Mouse (Mus musculus) midbrain, embryonic 11.5 days (tissue): ENCODE data around the gene Txndc8. TPM values are rescaled to one million over a fixed set of nuclear protein-coding genes. Genes with fewer than 3 reads are reported as not detected.
A peak's percentile ranks its signal among the peaks of the same experiment; 100 is the strongest.

ENCODE experiments used
- ATAC-seq: fragments of 200-750 bp; cut with Nextera tagmentation; 2 replicates; pipeline ENCODE4 v1.8.0; 2017; ENCODE audit warnings: moderate TSS enrichment, moderate library complexity; ENCODE audit not compliant: low FRiP score
- DNase-seq: peaks from one replicate; pipeline ENCODE4 v3.0.0; 2015; ENCODE audit warnings: low spot score; ENCODE audit errors: missing footprints
- H3K27ac ChIP-seq: fragments of 300-500 bp; sonication (generic); 2 replicates; pipeline ENCODE4 v1.5.1; 2014; ENCODE audit warnings: low read depth, low read length
- H3K27me3 ChIP-seq: fragments of 300-500 bp; sonication (generic); 2 replicates; pipeline ENCODE4 v1.6.1; 2014; ENCODE audit warnings: mild to moderate bottlenecking, low read length, moderate library complexity, mixed read lengths; ENCODE audit not compliant: control insufficient read depth, insufficient read depth
- H3K36me3 ChIP-seq: fragments of 300-500 bp; sonication (generic); 2 replicates; pipeline ENCODE4 v1.6.1; 2014; ENCODE audit warnings: mild to moderate bottlenecking, low read length, moderate library complexity, mixed read lengths; ENCODE audit not compliant: control insufficient read depth, insufficient read depth
- H3K4me1 ChIP-seq: fragments of 300-500 bp; sonication (generic); 2 replicates; pipeline ENCODE4 v1.6.1; 2014; ENCODE audit warnings: low read length; ENCODE audit not compliant: control insufficient read depth, insufficient read depth
- H3K4me2 ChIP-seq: fragments of 300-500 bp; sonication (generic); 2 replicates; pipeline ENCODE4 v1.6.1; 2014; ENCODE audit warnings: mild to moderate bottlenecking, moderate library complexity
- H3K4me3 ChIP-seq: fragments of 300-500 bp; sonication (generic); 2 replicates; pipeline ENCODE4 v1.5.1; 2014; ENCODE audit warnings: low read depth, low read length
- H3K9ac ChIP-seq: fragments of 300-500 bp; sonication (generic); 2 replicates; pipeline ENCODE4 v1.6.1; 2014; ENCODE audit warnings: low read length
- H3K9me3 ChIP-seq: fragments of 300-500 bp; sonication (generic); 2 replicates; pipeline ENCODE4 v1.6.1; 2016; ENCODE audit warnings: low read length; ENCODE audit not compliant: control insufficient read depth
- WGBS: fragments of 180-500 bp; shearing (Covaris S2); extraction: QIAGEN DNeasy Blood & Tissue Kit; methylation state at CpG from one replicate; pipeline ENCODE4 v1.1.7; 2014; 5-methylcytosine and 5-hydroxymethylcytosine counted together
- polyA plus RNA-seq: library from polyadenylated mRNA; unstranded; fragments of >200 nt; fragmentation: Nextera tagmentation; extraction: Ambion mirVana; gene quantifications from 2 replicates; pipeline ENCODE4 v1.2.1, GENCODE M21; 2014

The Txndc8 gene
- polyA plus RNA-seq, 1 experiment from 2014 or later: not detected

DNA sequence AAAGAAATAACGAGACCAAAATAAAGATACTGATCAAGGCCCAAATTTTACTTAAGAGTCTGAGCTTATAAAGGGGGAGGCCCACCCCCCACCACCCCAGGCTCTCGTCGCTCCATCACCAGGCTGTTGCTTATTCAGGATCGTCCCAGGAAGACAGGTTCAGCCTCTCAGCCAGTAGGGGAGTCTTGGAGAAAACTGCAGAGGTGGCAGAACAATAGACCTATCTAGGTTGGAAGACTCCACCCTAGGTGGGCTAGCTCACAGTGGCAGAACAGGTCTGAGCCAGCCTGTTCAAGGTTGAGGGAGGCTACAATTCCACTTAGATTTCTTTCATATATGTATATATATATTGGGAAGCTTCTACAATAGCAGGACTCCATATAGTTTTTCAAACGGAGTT is 74.7 kb downstream of the Txndc8 start:
- ATAC-seq: no peak
- no peak overlapping the region for H3K9ac ChIP-seq
- DNase-seq: peak; percentile 67

More for the DNA sequence above, 74.7 kb downstream of the Txndc8 start:
- WGBS: 80% methylated on average over 5 of the region's 5 CpGs
- Histone ChIP-seq H3K4me3 (no peak overlapping the region), H3K4me1 (no peaks in the 10 kb centered on the region), H3K27ac (no peak overlapping the region), H3K27me3 (no peaks in the 10 kb centered on the region), H3K36me3 (no peaks in the 10 kb centered on the region), H3K4me2 (no peak overlapping the region), H3K9me3 (no peaks in the 10 kb centered on the region)

Other genes starting within 250 kb of the Txndc8 start
- 0.04 TPM in 1 of 2 replicates, not detected in the other for gene D630039A03Rik, start 92.8 kb downstream of the Txndc8 start, polyA plus RNA-seq
- gene Txn1, start 52.7 kb downstream of the Txndc8 start, polyA plus RNA-seq: 404 and 408 TPM in 2 replicates
- 1.7 and 2.2 TPM in 2 replicates for gene Svep1, start 197.7 kb upstream of the Txndc8 start, polyA plus RNA-seq